Mouse (Mus musculus): Measurements from ENCODE around the gene Arl2. TPM values are rescaled to one million over a fixed set of nuclear protein-coding genes. Genes with fewer than 3 reads are reported as not detected.

Arl2 gene
- polyA plus RNA-seq, 1 experiment, result 123 TPM

Other genes starting within 250 kb of the Arl2 start
- gene Tigd3, start 247.4 kb downstream of the Arl2 start, polyA plus RNA-seq (2012; rRNA removed), result 4.6 and 4.9 TPM in 2 replicates
- gene Dpf2, start 228.5 kb downstream of the Arl2 start, polyA plus RNA-seq (2012; rRNA removed), result 106 and 118 TPM in 2 replicates
- gene Cdc42ep2, start 216.7 kb downstream of the Arl2 start, polyA plus RNA-seq (2012; rRNA removed), result 7.7 and 9.1 TPM in 2 replicates
- gene Pola2, start 177.3 kb downstream of the Arl2 start, polyA plus RNA-seq (2012; rRNA removed), result 14.2 and 14.3 TPM in 2 replicates
- gene Slc22a20, start 155.4 kb downstream of the Arl2 start, polyA plus RNA-seq (2012; rRNA removed), result 0.42 TPM in 1 of 2 replicates, not detected in the other
- gene Capn1, start 125.7 kb downstream of the Arl2 start, polyA plus RNA-seq (2012; rRNA removed), result 15.0 and 16.3 TPM in 2 replicates
- 29.2 and 34.1 TPM in 2 replicates for gene Syvn1, start 95.0 kb downstream of the Arl2 start, polyA plus RNA-seq (2012; rRNA removed)
- 44.3 and 44.4 TPM in 2 replicates for gene Mrpl49, start 83.8 kb downstream of the Arl2 start, polyA plus RNA-seq (2012; rRNA removed)
- gene Fau, start 83.7 kb downstream of the Arl2 start, polyA plus RNA-seq (2012; rRNA removed), result 873 and 951 TPM in 2 replicates
- gene Znhit2, start 80.4 kb downstream of the Arl2 start, polyA plus RNA-seq (2012; rRNA removed), result 48.4 and 51.7 TPM in 2 replicates
- gene Tm7sf2, start 73.2 kb downstream of the Arl2 start, polyA plus RNA-seq (2012; rRNA removed), result 50.2 and 52.4 TPM in 2 replicates
- gene Vps51, start 64.3 kb downstream of the Arl2 start, polyA plus RNA-seq (2012; rRNA removed), result 98.8 and 105 TPM in 2 replicates
- gene Tmem262, start 61.5 kb downstream of the Arl2 start, polyA plus RNA-seq (2012; rRNA removed), result not detected in 2 replicates
- gene Gm28374, start 59.3 kb downstream of the Arl2 start, polyA plus RNA-seq (2012; rRNA removed), result 0.48 and 1.4 TPM in 2 replicates
- 83.9 and 89.7 TPM in 2 replicates for gene Zfpl1, start 56.6 kb downstream of the Arl2 start, polyA plus RNA-seq (2012; rRNA removed)
- 0.22 and 0.46 TPM in 2 replicates for gene Cdca5, start 56.6 kb downstream of the Arl2 start, polyA plus RNA-seq (2012; rRNA removed)
- gene AC131692.1, start 47.1 kb downstream of the Arl2 start, polyA plus RNA-seq (2012; rRNA removed), result not detected in 2 replicates
- 0.26 and 0.32 TPM in 2 replicates for gene Naaladl1, start 35.8 kb downstream of the Arl2 start, polyA plus RNA-seq (2012; rRNA removed)
- gene Sac3d1, start 22.9 kb downstream of the Arl2 start, polyA plus RNA-seq (2012; rRNA removed), result 24.2 and 29.4 TPM in 2 replicates
- 63.5 and 65.2 TPM in 2 replicates for gene Snx15, start 13.2 kb downstream of the Arl2 start, polyA plus RNA-seq (2012; rRNA removed)
- gene Batf2, start 565 bp downstream of the Arl2 start, polyA plus RNA-seq (2012; rRNA removed), result 0.54 and 0.63 TPM in 2 replicates
- 0.14 TPM in 1 of 2 replicates, not detected in the other for gene Majin, start 42.8 kb upstream of the Arl2 start, polyA plus RNA-seq (2012; rRNA removed)
- not detected in 2 replicates for gene Gpha2, start 84.8 kb upstream of the Arl2 start, polyA plus RNA-seq (2012; rRNA removed)
- gene Ppp2r5b, start 94.3 kb upstream of the Arl2 start, polyA plus RNA-seq (2012; rRNA removed), result 137 and 141 TPM in 2 replicates
- gene Atg2a, start 100.1 kb upstream of the Arl2 start, polyA plus RNA-seq (2012; rRNA removed), result 29.3 and 31.2 TPM in 2 replicates
- gene Ehd1, start 135.2 kb upstream of the Arl2 start, polyA plus RNA-seq (2012; rRNA removed), result 48.4 and 49.3 TPM in 2 replicates
- 3.2 and 3.3 TPM in 2 replicates for gene Cdc42bpg, start 164.9 kb upstream of the Arl2 start, polyA plus RNA-seq (2012; rRNA removed)
- gene Men1, start 193.4 kb upstream of the Arl2 start, polyA plus RNA-seq (2012; rRNA removed), result 67.6 and 68.4 TPM in 2 replicates
- gene Map4k2, start 199.6 kb upstream of the Arl2 start, polyA plus RNA-seq (2012; rRNA removed), result 193 and 205 TPM in 2 replicates
- gene Sf1, start 222.1 kb upstream of the Arl2 start, polyA plus RNA-seq (2012; rRNA removed), result 179 and 186 TPM in 2 replicates
- 39.0 and 54.8 TPM in 2 replicates for gene Pygm, start 242.9 kb upstream of the Arl2 start, polyA plus RNA-seq (2012; rRNA removed)

Measured in frontal cortex, adult 2 months (tissue).